Mouse (Mus musculus): Measurements from ENCODE around the gene Krtap3-1.

GRCm38 (mm10) chr11:99590981-99591380 is 24.6 kb upstream of the Krtap3-1 start, which contains the start of gene Krtap1-3:
- TF ChIP-seq CTCF (IDR thresholded peaks at IDR 0.05) = no peak
- no peak for TF ChIP-seq EP300 (IDR thresholded peaks at IDR 0.05)

All from lung, postnatal 0 days (tissue).